Mouse (Mus musculus) intestine, embryonic 14.5 days (tissue): Measurements from ENCODE around the gene Fam174b. TPM values are rescaled to one million over a fixed set of nuclear protein-coding genes. Genes with fewer than 3 reads are reported as not detected.

Experiments used
- ATAC-seq: fragments of 200-750 bp; cut with Nextera tagmentation; replicated peaks from 2 replicates; pipeline ENCODE4 v1.8.0; 2017; ENCODE audit warnings: low read depth, moderate number of reproducible peaks, moderate TSS enrichment, moderate library complexity; ENCODE audit not compliant: low FRiP score, low TSS enrichment
- DNase-seq: peaks from one replicate; pipeline ENCODE4 v3.0.0-alpha.2; 2018; ENCODE audit warnings: low spot score
- H3K27ac ChIP-seq: fragments of 300-500 bp; sonication (generic); 2 replicates; pipeline ENCODE4 v1.5.1; 2014; ENCODE audit warnings: low read depth, mild to moderate bottlenecking, control low read depth
- H3K27me3 ChIP-seq: fragments of 300-500 bp; sonication (generic); replicated peaks from 2 replicates; pipeline ENCODE4 v1.6.1; 2014; ENCODE audit warnings: low read length, control low read depth; ENCODE audit not compliant: control insufficient read depth, insufficient read depth
- H3K36me3 ChIP-seq: fragments of 300-500 bp; sonication (generic); 2 replicates; pipeline ENCODE4 v1.6.1; 2014; ENCODE audit warnings: low read length, control low read depth; ENCODE audit not compliant: control insufficient read depth, insufficient read depth
- H3K4me1 ChIP-seq: fragments of 300-500 bp; sonication (generic); replicated peaks from 2 replicates; pipeline ENCODE4 v1.6.1; 2014; ENCODE audit warnings: low read length, control low read depth, mixed read lengths; ENCODE audit not compliant: control insufficient read depth, insufficient read depth
- H3K4me2 ChIP-seq: fragments of 300-500 bp; sonication (generic); 2 replicates; pipeline ENCODE4 v1.6.1; 2014; ENCODE audit warnings: low read length
- H3K4me3 ChIP-seq: fragments of 300-500 bp; sonication (generic); 2 replicates; pipeline ENCODE4 v1.5.1; 2014; ENCODE audit warnings: low read depth, low read length, control low read depth, mixed read lengths
- H3K9ac ChIP-seq: fragments of 300-500 bp; sonication (generic); 2 replicates; pipeline ENCODE4 v1.6.1; 2014; ENCODE audit warnings: mild to moderate bottlenecking, low read length
- H3K9me3 ChIP-seq: fragments of 300-500 bp; sonication (generic); 2 replicates; pipeline ENCODE4 v1.6.1; 2016; ENCODE audit warnings: low read length, control low read depth; ENCODE audit not compliant: control insufficient read depth
- WGBS: fragments of 180-500 bp; shearing (Covaris S2); extraction: QIAGEN DNeasy Blood & Tissue Kit; methylation state at CpG from one replicate; pipeline ENCODE4 v1.1.7; 2014; 5-methylcytosine and 5-hydroxymethylcytosine counted together
- polyA plus RNA-seq: library from polyadenylated mRNA; unstranded; fragments of >200 nt; fragmentation: Nextera tagmentation; extraction: Ambion mirVana; gene quantifications from 2 replicates; pipeline ENCODE4 v1.2.1, GENCODE M21; 2014

Gene Fam174b
- polyA plus RNA-seq = 27.2 and 30.0 TPM in 2 replicates

DNA sequence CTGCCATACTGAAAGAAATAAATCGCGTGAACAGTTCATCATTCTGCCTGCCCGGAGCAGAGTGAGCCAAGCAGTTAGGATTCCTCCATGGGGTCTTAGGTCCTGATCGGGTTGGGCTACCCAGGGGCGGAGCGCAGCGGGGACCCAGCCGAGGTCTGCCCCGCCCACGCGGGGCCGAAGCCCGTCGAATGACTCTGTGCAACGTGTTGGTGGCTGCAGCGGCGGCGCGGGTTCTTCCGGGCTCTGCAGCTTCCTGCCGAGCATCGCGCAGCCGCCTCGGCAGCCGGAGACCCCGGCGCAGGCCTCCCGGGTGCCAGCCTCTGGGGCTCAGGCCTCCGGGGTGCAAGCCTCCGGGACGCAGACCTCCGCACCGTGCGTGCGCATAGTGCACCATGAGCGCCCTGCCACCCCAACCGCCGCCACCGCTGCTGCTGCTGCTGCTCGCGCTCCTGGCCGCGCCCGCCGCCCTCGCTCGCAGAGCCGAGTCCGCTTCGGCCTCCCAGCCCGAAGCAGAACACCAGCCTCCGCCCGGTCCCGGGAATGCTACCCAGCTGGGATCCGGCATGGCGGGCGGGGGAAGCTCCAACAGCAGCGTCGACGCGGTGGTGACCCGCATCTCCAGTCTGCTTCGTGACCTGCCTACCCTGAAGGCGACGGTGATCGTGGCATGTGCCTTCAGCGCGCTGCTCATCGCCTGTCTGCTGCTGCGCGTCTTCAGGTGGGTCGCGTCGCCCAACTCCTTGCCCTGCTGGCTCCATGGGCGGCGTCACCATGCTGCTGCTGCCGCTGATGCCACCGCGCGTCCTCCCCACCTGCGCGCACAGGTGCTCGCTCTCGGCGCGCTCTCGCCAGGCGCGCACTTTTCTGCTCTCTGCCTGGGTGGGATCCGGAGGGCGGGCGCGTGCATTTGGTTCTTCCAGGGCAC lies at the start of gene Fam174b:
Gene Fam174b (plus strand): TSS at position 192 of the 925 bp plus-strand sequence.
- under 1% methylated on average over 93 of the region's 94 CpGs for WGBS
- DNase-seq = peak; percentile 85
- Histone ChIP-seq H3K9ac (peak within 1 kb of the TSS; percentile 59), H3K4me2 (peak within 1 kb of the TSS; percentile 100), H3K9me3 (no peaks in the 10 kb centered on the region), H3K36me3 (no peaks in the 10 kb centered on the region), H3K4me3 (peak within 1 kb of the TSS; percentile 67), H3K27ac (0 out of 2 replicates have a peak within 1 kb of the TSS, but pooled peaks have one; percentile 14), H3K27me3 (no peaks in the 10 kb centered on the region), H3K4me1 (peaks cover 10% of the 10 kb centered on the region; the same call in 1 of the 2 replicates)
- peak; percentile 87 for ATAC-seq

GRCm38 (mm10) chr7:73697092-73697491 lies 43.0 kb upstream of the Fam174b start:
- ATAC-seq (no peak), DNase-seq (no peak)
- WGBS = 56% methylated on average over 3 of the region's 3 CpGs
- Histone ChIP-seq H3K27me3 (no peaks in the 10 kb centered on the region), H3K36me3 (no peaks in the 10 kb centered on the region), H3K4me2 (no peak overlapping the region), H3K4me1 (no peaks in the 10 kb centered on the region), H3K9ac (no peak overlapping the region), H3K4me3 (no peak overlapping the region), H3K9me3 (no peaks in the 10 kb centered on the region), H3K27ac (no peak overlapping the region)

GRCm38 (mm10) chr7:73704305-73704704 lies 35.8 kb upstream of the Fam174b start:
- Histone ChIP-seq H3K4me3 (no peak overlapping the region), H3K36me3 (no peaks in the 10 kb centered on the region), H3K4me2 (no peak overlapping the region), H3K9me3 (no peaks in the 10 kb centered on the region), H3K4me1 (no peaks in the 10 kb centered on the region), H3K27me3 (no peaks in the 10 kb centered on the region), H3K9ac (no peak overlapping the region), H3K27ac (no peak overlapping the region)
- DNase-seq (no peak), ATAC-seq (no peak)

GRCm38 (mm10) chr7:73713506-73713905 lies 26.6 kb upstream of the Fam174b start:
- 89% methylated on average over 8 of the region's 8 CpGs for WGBS
- Histone ChIP-seq H3K27me3 (no peaks in the 10 kb centered on the region), H3K9ac (no peak overlapping the region), H3K27ac (no peak overlapping the region), H3K36me3 (no peaks in the 10 kb centered on the region), H3K9me3 (no peaks in the 10 kb centered on the region), H3K4me3 (no peak overlapping the region), H3K4me1 (peaks cover 10% of the 10 kb centered on the region), H3K4me2 (no peak overlapping the region)
- ATAC-seq (no peak), DNase-seq (peak; percentile 45)

DNA sequence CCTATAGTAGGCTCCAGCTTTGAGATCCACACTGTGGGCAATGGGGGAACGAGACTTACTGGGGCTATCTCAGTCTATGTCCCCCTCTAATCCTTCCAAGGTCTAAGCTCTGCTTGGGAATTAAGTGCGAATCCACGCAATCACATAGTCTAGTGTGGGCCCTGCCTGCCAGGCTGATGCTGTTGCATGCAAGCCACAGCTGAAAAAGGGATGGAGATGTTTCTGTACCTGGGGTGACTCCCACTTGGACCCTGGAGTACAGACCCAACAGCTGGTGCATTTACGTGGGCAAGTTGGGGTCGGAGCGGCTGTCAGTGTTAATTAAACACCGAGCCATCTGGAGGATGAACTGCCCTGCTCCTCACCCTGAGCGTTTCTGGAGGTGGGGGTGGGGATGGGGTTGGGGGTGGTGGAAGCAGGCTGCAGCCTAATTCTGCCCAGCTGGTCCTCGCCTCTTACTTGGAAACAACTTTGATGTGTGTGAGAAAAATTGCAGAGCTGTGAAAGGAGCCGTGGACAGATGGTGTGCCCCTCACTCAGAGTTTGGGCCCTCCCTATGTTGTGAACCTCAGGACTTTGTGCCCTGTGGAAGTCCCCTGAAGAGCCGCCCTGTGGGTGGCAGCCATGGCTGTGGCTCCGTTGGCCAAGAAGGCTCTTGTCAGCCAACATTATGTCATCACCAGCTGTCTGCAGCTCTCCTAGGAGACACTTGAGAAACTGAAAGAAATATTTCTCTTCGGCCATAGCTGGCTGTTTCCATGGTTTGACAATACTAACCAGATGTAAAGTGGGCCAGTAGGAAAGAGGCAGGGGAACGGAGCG lies 24.0 kb upstream of the Fam174b start:
- Histone ChIP-seq H3K4me1 (peaks cover 11% of the 10 kb centered on the region), H3K4me2 (peak overlapping the region; percentile 29; the same call in 1 of the 2 replicates), H3K9ac (no peak overlapping the region), H3K4me3 (no peak overlapping the region), H3K27ac (peak overlapping the region; percentile 76; the same call in 1 of the 2 replicates), H3K27me3 (no peaks in the 10 kb centered on the region), H3K36me3 (no peaks in the 10 kb centered on the region), H3K9me3 (no peaks in the 10 kb centered on the region)
- 40% methylated on average over 15 of the region's 15 CpGs for WGBS
- peak; percentile 63 for DNase-seq
- peak; percentile 40; the same call in 1 of the 2 replicates for ATAC-seq

GRCm38 (mm10) chr7:73716841-73717240 lies 23.3 kb upstream of the Fam174b start:
- WGBS = 68% methylated on average over 3 of the region's 3 CpGs
- no peak overlapping the region for H3K4me3 ChIP-seq
- no peak overlapping the region for H3K4me2 ChIP-seq
- DNase-seq (no peak), ATAC-seq (no peak)
- H3K9ac ChIP-seq = no peak overlapping the region
- H3K9me3 ChIP-seq = no peaks in the 10 kb centered on the region
- H3K27ac ChIP-seq = peak overlapping the region; percentile 51; the same call in 1 of the 2 replicates
- H3K36me3 ChIP-seq = no peaks in the 10 kb centered on the region
- H3K27me3 ChIP-seq = no peaks in the 10 kb centered on the region
- peaks cover 11% of the 10 kb centered on the region for H3K4me1 ChIP-seq

DNA sequence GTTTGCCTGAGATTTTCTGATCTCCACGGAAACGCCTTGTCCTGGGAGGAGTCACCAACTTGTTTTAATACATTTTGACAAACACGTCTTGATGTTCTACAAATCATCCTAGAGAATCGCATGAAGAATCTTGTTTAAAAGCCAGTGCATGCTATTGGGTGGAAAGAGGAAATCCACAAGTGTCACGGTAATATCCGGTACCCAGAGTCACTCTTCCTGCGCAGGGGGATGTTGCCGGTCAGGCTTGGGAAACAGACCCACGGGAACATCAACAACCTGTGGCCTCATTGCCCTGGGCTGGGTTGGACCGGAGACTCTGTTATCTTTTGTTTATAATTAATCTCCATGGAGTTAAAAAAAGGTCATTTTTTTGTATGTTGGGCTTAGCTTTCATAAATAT lies 22.1 kb upstream of the Fam174b start:
- no peaks in the 10 kb centered on the region for H3K27me3 ChIP-seq
- H3K9ac ChIP-seq = no peak overlapping the region
- no peak overlapping the region for H3K4me3 ChIP-seq
- H3K4me2 ChIP-seq = no peak overlapping the region
- 36% methylated on average over 10 of the region's 10 CpGs for WGBS
- ATAC-seq = no peak
- no peaks in the 10 kb centered on the region for H3K36me3 ChIP-seq
- no peak for DNase-seq
- H3K9me3 ChIP-seq = no peaks in the 10 kb centered on the region
- H3K4me1 ChIP-seq = peaks cover 11% of the 10 kb centered on the region
- 0 out of 2 replicates have a peak overlapping the region, but pooled peaks have one; percentile 2 for H3K27ac ChIP-seq

DNA sequence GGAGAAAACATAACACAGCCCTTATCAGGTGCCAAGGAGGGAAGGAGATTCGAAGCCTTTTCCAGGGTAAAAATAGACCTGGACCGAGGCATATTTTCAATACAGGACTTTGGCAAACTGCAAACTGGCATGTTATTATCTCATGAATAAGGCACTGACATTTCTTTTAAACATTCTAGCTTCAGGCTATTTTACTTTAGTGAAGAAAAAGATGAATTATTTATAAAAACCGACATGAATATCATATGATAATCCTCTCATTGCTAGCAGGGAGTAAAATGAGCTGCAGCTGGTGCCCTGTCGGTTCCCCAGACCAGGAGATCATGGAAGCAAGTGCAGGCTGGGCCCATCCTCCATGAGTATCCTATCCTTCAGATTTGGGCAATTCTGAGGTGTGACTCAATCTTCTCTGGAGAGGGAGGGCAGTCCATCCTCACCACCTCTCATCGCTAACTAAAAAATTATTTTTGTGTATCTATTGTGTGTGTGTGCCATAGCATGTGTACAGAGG lies 21.6 kb upstream of the Fam174b start:
- H3K9ac ChIP-seq = no peak overlapping the region
- no peak for DNase-seq
- peaks cover 11% of the 10 kb centered on the region for H3K4me1 ChIP-seq
- H3K9me3 ChIP-seq = no peaks in the 10 kb centered on the region
- no peaks in the 10 kb centered on the region for H3K27me3 ChIP-seq
- H3K4me2 ChIP-seq = no peak overlapping the region
- no peak overlapping the region for H3K4me3 ChIP-seq
- H3K27ac ChIP-seq = 0 out of 2 replicates have a peak overlapping the region, but pooled peaks have one; percentile 2
- 35% methylated on average over 5 of the region's 5 CpGs for WGBS
- H3K36me3 ChIP-seq = no peaks in the 10 kb centered on the region
- ATAC-seq = no peak
